ENCODE assay signal across 14 mouse cellular contexts in genomic region chr2:115693841-115694240, GRCm38 (mm10).
"Had no signal": no experiment of that assay in that cellular context is flagged by ENCODE, and none has a peak within 500 bp of the region (broad histone marks: within the 10 kb centered on the region; RNA-seq: fewer than 3 reads in every experiment).

No protein-coding gene starts in this region.

- H3K9me3 ChIP-seq: liver, embryonic 13.5 days; neural tube, embryonic 13.5 days had no signal

- H3K4me1 ChIP-seq: neural tube, embryonic 13.5 days had no signal

- DNase-seq: kidney, adult 9 months; kidney, postnatal 14 days; kidney, postnatal 4 days; liver, embryonic 13.5 days; lung, adult 2 months; lung, postnatal 14 days; lung, postnatal 4 days; midbrain, embryonic 14.5 days; thymus, postnatal 25 days had no signal

- H3K27ac ChIP-seq: left cerebral cortex, adult 2 months; liver, embryonic 13.5 days; neural tube, embryonic 13.5 days; stomach, postnatal 0 days had no signal

- H3K9ac ChIP-seq: liver, embryonic 13.5 days; neural tube, embryonic 13.5 days had no signal

- H3K36me3 ChIP-seq: neural tube, embryonic 13.5 days had no signal

- H3K4me3 ChIP-seq: left cerebral cortex, adult 2 months; liver, embryonic 13.5 days; myocyte; neural tube, embryonic 13.5 days had no signal

- H3K27me3 ChIP-seq: liver, embryonic 13.5 days; neural tube, embryonic 13.5 days had no signal

- H3K4me2 ChIP-seq: liver, embryonic 13.5 days; midbrain, embryonic 11.5 days; neural tube, embryonic 13.5 days had no signal
